21 mouse cellular contexts compared by ENCODE assay signal in the genomic region with DNA sequence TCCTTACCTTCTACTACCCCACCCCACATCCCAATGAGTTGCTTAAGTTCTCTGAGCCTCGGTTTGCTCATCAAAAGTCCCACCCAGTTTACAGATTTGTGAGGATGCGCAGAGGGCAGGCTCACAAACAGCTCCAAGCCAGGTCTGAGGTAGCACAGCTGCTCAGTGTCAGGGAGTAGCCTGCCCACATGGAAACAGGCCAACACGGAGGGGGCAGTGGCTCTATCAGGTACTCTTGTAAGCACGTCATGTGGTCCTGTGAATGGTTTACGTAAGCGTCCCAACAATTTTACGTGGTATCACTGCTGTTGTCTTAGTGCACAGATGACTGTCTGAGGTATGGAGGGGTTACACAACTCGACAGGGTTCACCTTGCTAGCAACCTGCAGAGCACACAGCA.
"Had no signal": no experiment of that assay in that cellular context is flagged by ENCODE, and none has a peak within 500 bp of the region (broad histone marks: within the 10 kb centered on the region; RNA-seq: fewer than 3 reads in every experiment).

No protein-coding gene starts in this region.

- H3K36me3 ChIP-seq: limb, embryonic 12.5 days; limb, embryonic 15.5 days; lung, embryonic 15.5 days; midbrain, embryonic 10.5 days; neural tube, embryonic 12.5 days; neural tube, embryonic 15.5 days had no signal

- DNase-seq: kidney, adult 2 months; kidney, postnatal 36 days; left cerebral cortex, postnatal 4 days; midbrain, embryonic 14.5 days; right cerebral cortex, adult 18-20 months; right cerebral cortex, postnatal 14 days; right cerebral cortex, postnatal 4 days; thymus, adult 2 months; thymus, postnatal 14 days; thymus, postnatal 4 days had no signal

- ATAC-seq: intestine, postnatal 0 days had no signal

- H3K4me1 ChIP-seq: limb, embryonic 12.5 days; limb, embryonic 15.5 days; lung, embryonic 15.5 days; neural tube, embryonic 15.5 days had no signal

- H3K4me2 ChIP-seq: limb, embryonic 12.5 days; limb, embryonic 15.5 days; lung, embryonic 15.5 days; neural tube, embryonic 12.5 days; neural tube, embryonic 15.5 days had no signal

- H3K27me3 ChIP-seq: neural tube, embryonic 12.5 days had no signal

- H3K4me3 ChIP-seq: limb, embryonic 12.5 days; limb, embryonic 15.5 days; lung, embryonic 15.5 days; megakaryocyte, embryonic 14.5 days; midbrain, embryonic 10.5 days; neural tube, embryonic 12.5 days; neural tube, embryonic 15.5 days had no signal

- H3K9ac ChIP-seq: limb, embryonic 12.5 days; limb, embryonic 15.5 days; liver, embryonic 14.5 days; lung, embryonic 15.5 days; neural tube, embryonic 12.5 days; neural tube, embryonic 15.5 days had no signal

- H3K27ac ChIP-seq: kidney, postnatal 0 days; limb, embryonic 12.5 days; limb, embryonic 15.5 days; liver, embryonic 14.5 days; lung, embryonic 15.5 days; midbrain, embryonic 10.5 days; neural tube, embryonic 12.5 days; neural tube, embryonic 15.5 days; stomach, postnatal 0 days had no signal

- H3K9me3 ChIP-seq: limb, embryonic 12.5 days; limb, embryonic 15.5 days; lung, embryonic 15.5 days; megakaryocyte, embryonic 14.5 days; midbrain, embryonic 10.5 days; neural tube, embryonic 12.5 days; neural tube, embryonic 15.5 days had no signal
